Mouse (Mus musculus): ENCODE measurements around the gene Cd3eap. TPM values are rescaled to one million over a fixed set of nuclear protein-coding genes. Genes with fewer than 3 reads are reported as not detected.

Cd3eap gene
- polyA plus RNA-seq (2015; fragmentation: Nextera tagmentation; extraction: Ambion mirVana): 16.7 and 17.7 TPM in 2 replicates

DNA sequence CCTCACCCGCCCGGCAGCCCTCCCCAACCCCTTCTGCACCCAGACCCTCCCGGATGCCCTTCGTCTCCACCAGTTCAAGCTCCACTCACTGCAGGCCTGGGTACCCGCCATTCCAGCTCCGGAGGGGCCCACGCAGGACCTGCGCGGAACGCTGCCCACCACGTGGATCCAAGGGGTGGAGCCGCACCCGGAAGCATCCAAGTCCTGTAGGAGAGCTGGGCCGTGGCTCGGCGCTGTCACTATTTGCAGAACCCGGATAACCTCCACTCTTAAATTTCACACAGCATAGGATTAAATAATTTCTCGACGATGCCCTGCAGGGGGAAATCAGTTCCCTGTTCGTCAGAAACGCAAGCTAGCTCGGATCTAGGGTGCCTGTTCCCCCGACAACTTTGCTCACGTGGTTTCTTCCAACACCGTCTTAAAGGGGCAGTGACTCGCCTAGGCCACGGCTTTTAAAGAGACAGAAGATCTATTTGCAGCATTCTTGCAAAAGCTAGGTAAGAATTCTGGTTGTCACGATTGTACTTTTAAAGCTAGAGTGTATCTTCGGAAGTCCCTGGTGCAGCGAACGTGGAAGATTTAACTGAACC, at the start of gene Cd3eap, which contains the start of gene Ppp1r13l:
Cd3eap (minus strand) TSS at position 185 of the 593 bp plus-strand sequence.
Ppp1r13l (plus strand) TSS at position 451 of the 593 bp plus-strand sequence.
- H3K9ac ChIP-seq (ENCODE audit: low read depth, low read length): peak within 1 kb of the TSS; percentile 75
- ATAC-seq (replicated peaks; ENCODE audit: low FRiP score, low read depth): peak; percentile 48
- H3K9me3 ChIP-seq (replicated peaks; ENCODE audit: low read length): no peaks in the 10 kb centered on the region
- H3K27ac ChIP-seq: peak within 1 kb of the TSS; percentile 56; the same call in 1 of the 2 replicates
- under 1% methylated on average over 31 of the region's 31 CpGs for WGBS
- no peak for TF ChIP-seq CTCF (IDR thresholded peaks at IDR 0.05; ENCODE audit: low read depth)
- H3K36me3 ChIP-seq (ENCODE audit: insufficient read depth, low read length): 0 out of 2 replicates have a peak, but pooled peaks cover 6% of the 10 kb centered on the region
- H3K27me3 ChIP-seq (ENCODE audit: insufficient read depth, low read length): no peaks in the 10 kb centered on the region
- H3K4me2 ChIP-seq (ENCODE audit: low read length): peak within 1 kb of the TSS; percentile 99
- H3K4me3 ChIP-seq (replicated peaks; ENCODE audit: low read depth, low read length): peak within 1 kb of the TSS; percentile 74
- DNase-seq (ENCODE audit: low spot score): peak; percentile 94
- 0 out of 2 replicates have a peak, but pooled peaks cover 17% of the 10 kb centered on the region for H3K4me1 ChIP-seq (replicated peaks; ENCODE audit: insufficient read depth, low read length)

DNA sequence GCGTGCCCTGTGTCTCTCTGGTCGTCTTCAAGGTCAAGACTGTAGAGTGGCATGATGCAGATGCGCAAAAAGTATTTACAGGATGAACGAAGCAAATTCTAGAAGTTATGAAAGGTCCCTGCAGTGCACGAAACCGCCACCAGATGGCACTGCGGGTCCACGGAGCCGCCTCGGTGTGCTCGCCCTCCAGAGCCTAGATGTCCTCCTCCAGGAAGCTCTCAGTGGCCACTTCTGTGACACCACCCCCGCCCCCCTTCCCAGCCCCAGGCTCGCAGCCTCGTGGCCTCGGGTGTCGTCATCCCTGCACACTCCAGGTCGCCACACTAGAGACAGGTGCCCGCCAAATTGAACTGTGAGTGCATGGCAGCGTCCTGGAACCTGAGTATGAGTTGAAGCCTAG, 46.1 kb upstream of the Cd3eap start:
- H3K27me3 ChIP-seq (ENCODE audit: insufficient read depth, low read length): no peaks in the 10 kb centered on the region; the same call in 1 of the 2 replicates
- 4% methylated on average over 19 of the region's 19 CpGs for WGBS
- no peak overlapping the region for H3K9ac ChIP-seq (ENCODE audit: low read depth, low read length)
- H3K36me3 ChIP-seq (ENCODE audit: insufficient read depth, low read length): no peaks in the 10 kb centered on the region
- H3K9me3 ChIP-seq (replicated peaks; ENCODE audit: low read length): no peaks in the 10 kb centered on the region
- no peak overlapping the region for H3K4me2 ChIP-seq (ENCODE audit: low read length)
- peak; percentile 95 for TF ChIP-seq CTCF (IDR thresholded peaks at IDR 0.05; ENCODE audit: low read depth)
- DNase-seq (ENCODE audit: low spot score): peak; percentile 85
- 0 out of 2 replicates have a peak, but pooled peaks cover 4% of the 10 kb centered on the region for H3K4me1 ChIP-seq (replicated peaks; ENCODE audit: insufficient read depth, low read length)
- ATAC-seq (replicated peaks; ENCODE audit: low FRiP score, low read depth): peak; percentile 63; the same call in 1 of the 2 replicates
- no peak overlapping the region for H3K27ac ChIP-seq
- no peak overlapping the region for H3K4me3 ChIP-seq (replicated peaks; ENCODE audit: low read depth, low read length)

DNA sequence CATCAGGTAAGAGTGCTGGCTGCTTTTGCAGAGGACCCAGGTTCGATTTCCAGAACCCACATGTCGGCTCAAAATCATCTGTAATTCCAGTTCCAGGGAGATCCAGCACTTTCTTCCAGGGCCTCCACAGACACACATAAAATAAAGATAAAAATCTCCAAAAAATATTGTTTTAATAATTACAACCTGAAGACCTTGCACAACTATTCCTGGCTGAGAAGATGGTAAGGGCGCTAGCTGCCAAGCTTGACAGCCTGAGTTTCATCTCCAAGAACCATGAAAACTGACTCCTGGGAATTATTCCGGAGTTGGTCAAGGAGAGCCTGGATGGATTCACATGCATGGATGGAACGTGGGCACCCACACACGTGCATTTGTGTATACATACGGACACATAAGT, 45.2 kb upstream of the Cd3eap start, which contains the start of gene Ckm:
Ckm (plus strand) TSS at position 301 of the 400 bp plus-strand sequence.
- Histone ChIP-seq H3K9me3 (replicated peaks; ENCODE audit: low read length) (no peaks in the 10 kb centered on the region), H3K4me1 (replicated peaks; ENCODE audit: insufficient read depth, low read length) (0 out of 2 replicates have a peak, but pooled peaks cover 4% of the 10 kb centered on the region), H3K4me2 (ENCODE audit: low read length) (peak within 1 kb of the TSS; percentile 88), H3K4me3 (replicated peaks; ENCODE audit: low read depth, low read length) (peak within 1 kb of the TSS; percentile 52), H3K9ac (ENCODE audit: low read depth, low read length) (peak within 1 kb of the TSS; percentile 36), H3K36me3 (ENCODE audit: insufficient read depth, low read length) (no peaks in the 10 kb centered on the region), H3K27me3 (ENCODE audit: insufficient read depth, low read length) (no peaks in the 10 kb centered on the region; the same call in 1 of the 2 replicates), H3K27ac (no peak within 1 kb of the TSS)
- ATAC-seq (replicated peaks; ENCODE audit: low FRiP score, low read depth): no peak
- 47% methylated on average over 7 of the region's 7 CpGs for WGBS
- no peak for DNase-seq (ENCODE audit: low spot score)
- no peak for TF ChIP-seq CTCF (IDR thresholded peaks at IDR 0.05; ENCODE audit: low read depth)

DNA sequence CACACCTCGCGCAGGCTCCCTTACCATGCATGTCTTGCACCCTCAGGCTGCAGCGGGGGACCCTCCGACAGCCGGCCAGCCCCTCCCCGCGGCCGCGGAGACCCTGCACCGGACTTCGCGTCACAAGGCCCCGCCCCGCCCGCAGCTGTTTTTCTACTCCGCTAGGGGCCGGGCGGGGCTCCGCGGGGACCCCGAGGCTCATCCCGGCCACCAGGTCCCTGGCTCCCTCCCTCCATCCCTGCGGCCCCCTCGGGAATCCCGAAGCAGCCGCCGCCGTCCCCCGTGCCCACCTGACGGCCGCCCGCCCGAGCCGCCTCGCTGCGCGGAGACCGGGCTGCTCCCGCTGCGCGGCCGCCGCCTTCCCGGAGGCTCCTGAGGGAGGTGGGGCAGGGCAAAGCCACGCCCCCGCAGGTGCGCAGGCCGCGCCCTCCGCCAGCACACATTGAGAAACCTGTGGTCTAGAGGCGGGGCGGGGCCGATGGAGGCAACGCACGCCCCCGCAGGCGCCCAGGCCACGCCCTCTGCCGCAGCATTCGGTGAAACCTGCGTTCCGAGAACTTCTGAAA, 44.5 kb upstream of the Cd3eap start, which contains the start of gene Klc3:
Klc3 (minus strand) TSS at position 374 of the 566 bp plus-strand sequence.
- Histone ChIP-seq H3K9me3 (replicated peaks; ENCODE audit: low read length) (no peaks in the 10 kb centered on the region), H3K27me3 (ENCODE audit: insufficient read depth, low read length) (no peaks in the 10 kb centered on the region; the same call in 1 of the 2 replicates), H3K36me3 (ENCODE audit: insufficient read depth, low read length) (no peaks in the 10 kb centered on the region), H3K4me2 (ENCODE audit: low read length) (peak within 1 kb of the TSS; percentile 88), H3K27ac (no peak within 1 kb of the TSS), H3K9ac (ENCODE audit: low read depth, low read length) (peak within 1 kb of the TSS; percentile 36), H3K4me3 (replicated peaks; ENCODE audit: low read depth, low read length) (peak within 1 kb of the TSS; percentile 52), H3K4me1 (replicated peaks; ENCODE audit: insufficient read depth, low read length) (0 out of 2 replicates have a peak, but pooled peaks cover 4% of the 10 kb centered on the region)
- peak; percentile 61 for DNase-seq (ENCODE audit: low spot score)
- no peak for TF ChIP-seq CTCF (IDR thresholded peaks at IDR 0.05; ENCODE audit: low read depth)
- under 1% methylated on average over 60 of the region's 62 CpGs for WGBS
- peak; percentile 63 for ATAC-seq (replicated peaks; ENCODE audit: low FRiP score, low read depth)

DNA sequence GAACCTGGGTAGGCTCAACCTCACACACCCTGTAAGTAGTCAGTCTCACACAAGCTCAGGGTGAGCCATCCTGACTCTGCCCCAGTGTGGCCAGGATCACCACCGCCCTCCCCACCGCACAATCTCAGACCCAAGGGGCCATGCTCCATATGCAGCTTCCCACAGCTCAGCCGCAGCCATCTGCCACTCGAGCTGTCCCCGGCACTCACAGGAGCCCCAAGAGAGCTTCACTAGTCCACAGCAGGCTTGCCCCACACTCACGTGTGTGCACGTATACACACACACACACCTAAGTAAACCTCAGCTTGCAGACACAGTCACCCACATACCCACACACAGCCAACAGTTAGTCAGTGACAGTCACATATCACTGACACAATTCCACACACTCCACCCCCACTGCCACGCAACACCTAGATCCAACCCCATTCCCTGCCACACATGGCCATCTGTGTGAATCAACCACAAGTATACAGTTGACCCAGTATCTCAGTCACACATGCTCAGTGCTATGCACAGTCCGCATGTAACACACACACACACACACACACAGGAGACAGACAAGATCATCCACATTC, 43.3 kb upstream of the Cd3eap start:
- Histone ChIP-seq H3K4me2 (ENCODE audit: low read length) (no peak overlapping the region), H3K4me3 (replicated peaks; ENCODE audit: low read depth, low read length) (no peak overlapping the region), H3K27ac (no peak overlapping the region), H3K4me1 (replicated peaks; ENCODE audit: insufficient read depth, low read length) (0 out of 2 replicates have a peak, but pooled peaks cover 4% of the 10 kb centered on the region), H3K36me3 (ENCODE audit: insufficient read depth, low read length) (no peaks in the 10 kb centered on the region), H3K27me3 (ENCODE audit: insufficient read depth, low read length) (no peaks in the 10 kb centered on the region; the same call in 1 of the 2 replicates), H3K9ac (ENCODE audit: low read depth, low read length) (no peak overlapping the region), H3K9me3 (replicated peaks; ENCODE audit: low read length) (no peaks in the 10 kb centered on the region)
- 76% methylated on average over 9 of the region's 9 CpGs for WGBS
- ATAC-seq (replicated peaks; ENCODE audit: low FRiP score, low read depth) (no peak), DNase-seq (ENCODE audit: low spot score) (no peak)
- TF ChIP-seq CTCF (IDR thresholded peaks at IDR 0.05; ENCODE audit: low read depth): no peak

DNA sequence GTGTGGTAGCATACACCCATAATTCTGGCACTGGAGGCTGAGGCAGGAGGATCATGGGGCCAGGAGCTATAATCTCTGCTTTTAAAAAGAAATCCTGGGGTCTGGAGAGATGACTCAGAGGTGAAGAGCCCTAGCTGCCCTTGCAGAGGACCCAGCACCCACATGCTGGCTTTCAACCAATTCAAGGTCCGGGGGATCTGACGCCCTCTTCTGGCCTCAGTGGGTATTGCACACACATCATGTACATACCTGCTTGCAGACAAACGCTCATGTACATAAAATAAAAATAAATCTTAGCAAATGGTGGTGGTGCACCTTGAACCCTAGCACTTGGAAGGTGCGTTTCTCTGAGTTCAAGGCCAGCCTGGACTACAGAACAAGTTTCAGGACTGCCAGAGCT, 41.7 kb upstream of the Cd3eap start:
- 89% methylated on average over 4 of the region's 4 CpGs for WGBS
- Histone ChIP-seq H3K9ac (ENCODE audit: low read depth, low read length) (no peak overlapping the region), H3K27me3 (ENCODE audit: insufficient read depth, low read length) (no peaks in the 10 kb centered on the region; the same call in 1 of the 2 replicates), H3K4me3 (replicated peaks; ENCODE audit: low read depth, low read length) (no peak overlapping the region), H3K4me1 (replicated peaks; ENCODE audit: insufficient read depth, low read length) (0 out of 2 replicates have a peak, but pooled peaks cover 4% of the 10 kb centered on the region), H3K27ac (no peak overlapping the region), H3K36me3 (ENCODE audit: insufficient read depth, low read length) (no peaks in the 10 kb centered on the region), H3K9me3 (replicated peaks; ENCODE audit: low read length) (no peaks in the 10 kb centered on the region), H3K4me2 (ENCODE audit: low read length) (no peak overlapping the region)
- DNase-seq (ENCODE audit: low spot score) (no peak), ATAC-seq (replicated peaks; ENCODE audit: low FRiP score, low read depth) (no peak)
- peak; percentile 42 for TF ChIP-seq CTCF (IDR thresholded peaks at IDR 0.05; ENCODE audit: low read depth)

All from kidney, postnatal 0 days (tissue).